Mouse (Mus musculus) left cerebral cortex, adult 18-20 months (tissue): ENCODE results near the gene Dvl3. TPM values are rescaled to one million over a fixed set of nuclear protein-coding genes. Genes with fewer than 3 reads are reported as not detected.

Experiments used
- DNase-seq, 2 experiments: peaks; one replicate each; pipeline ENCODE4 v3.0.0; 2021 to 2022; ENCODE audit warnings: low spot score in 2 of 2, mixed read lengths in 1 of 2
- total RNA-seq, 2 experiments: library from RNA; stranded (reverse); gene quantifications; 2 replicates each; pipeline ENCODE4 v1.2.3; 2021

Dvl3 gene
- total RNA-seq, 2 experiments from 2014 or later: 57.0 to 57.5 TPM

GRCm38 (mm10) chr16:20539649-20540048, 22.9 kb downstream of the Dvl3 start:
- DNase-seq: no peak

GRCm38 (mm10) chr16:20540438-20540837, 23.7 kb downstream of the Dvl3 start:
- DNase-seq: no peak

- no peak for DNase-seq
Measured at GRCm38 (mm10) chr16:20545696-20546095, 28.9 kb downstream of the Dvl3 start.

- no peak for DNase-seq
Measured at GRCm38 (mm10) chr16:20547423-20547822, 30.6 kb downstream of the Dvl3 start.

- DNase-seq: peak; percentile 97 to 99
Measured at GRCm38 (mm10) chr16:20548096-20548948, 31.5 kb downstream of the Dvl3 start, which contains the start of gene Abcf3. Gene Abcf3 (plus strand): TSS chr16:20548577.

- no peak for DNase-seq
Measured at GRCm38 (mm10) chr16:20549161-20549560, 32.4 kb downstream of the Dvl3 start.

GRCm38 (mm10) chr16:20551691-20552090, 34.9 kb downstream of the Dvl3 start:
- no peak for DNase-seq

GRCm38 (mm10) chr16:20552594-20552993, 35.8 kb downstream of the Dvl3 start:
- no peak for DNase-seq

- DNase-seq: no peak
Measured at GRCm38 (mm10) chr16:20555000-20555399, 38.2 kb downstream of the Dvl3 start.

GRCm38 (mm10) chr16:20557381-20557780, 40.6 kb downstream of the Dvl3 start:
- no peak for DNase-seq

GRCm38 (mm10) chr16:20565075-20565474, 48.3 kb downstream of the Dvl3 start:
- DNase-seq: no peak

Other genes starting within 250 kb of the Dvl3 start
- gene Parl, start 214.6 kb upstream of the Dvl3 start, total RNA-seq: 10 to 100 TPM; 47.9 to 53.6 TPM
- gene Cyp2ab1, start 191.6 kb upstream of the Dvl3 start, total RNA-seq: not detected
- gene Abcc5, start 90.6 kb upstream of the Dvl3 start, total RNA-seq: 100 to 1,000 TPM; 208 to 216 TPM
- gene Eif2b5, start 18.2 kb upstream of the Dvl3 start, total RNA-seq: 10 to 100 TPM; 55.8 to 65.4 TPM
- gene Ap2m1, start 18.5 kb downstream of the Dvl3 start, total RNA-seq: 100 to 1,000 TPM; 826 to 873 TPM
- gene Abcf3, start 31.6 kb downstream of the Dvl3 start, total RNA-seq: 100 to 1,000 TPM; 100 to 120 TPM
- gene Vwa5b2, start 72.5 kb downstream of the Dvl3 start, total RNA-seq: 10 to 100 TPM; 50.1 to 62.9 TPM
- 1 to 10 TPM; 1.9 to 2.9 TPM for gene Eef1akmt4, start 94.6 kb downstream of the Dvl3 start, total RNA-seq
- gene Gm49333, start 94.6 kb downstream of the Dvl3 start, total RNA-seq: not detected
- gene Alg3, start 94.8 kb downstream of the Dvl3 start, total RNA-seq: 10 to 100 TPM; 11.7 to 13.4 TPM
- 100 to 1,000 TPM; 189 to 201 TPM for gene Camk2n2, start 104.3 kb downstream of the Dvl3 start, total RNA-seq
- gene Ece2, start 112.8 kb downstream of the Dvl3 start, total RNA-seq: 10 to 100 TPM; 23.7 to 27.6 TPM
- gene Psmd2, start 134.7 kb downstream of the Dvl3 start, total RNA-seq: 100 to 1,000 TPM; 223 to 226 TPM
- 100 to 1,000 TPM; 262 to 265 TPM for gene Eif4g1, start 151.3 kb downstream of the Dvl3 start, total RNA-seq
- gene Fam131a, start 176.3 kb downstream of the Dvl3 start, total RNA-seq: 100 to 1,000 TPM; 320 to 327 TPM
- gene Polr2h, start 200.7 kb downstream of the Dvl3 start, total RNA-seq: 10 to 100 TPM; 27.6 to 30.2 TPM
- gene Clcn2, start 200.8 kb downstream of the Dvl3 start, total RNA-seq: 10 to 100 TPM; 54.8 to 67.2 TPM
- 10 to 100 TPM; 39.9 to 47.0 TPM for gene Chrd, start 216.1 kb downstream of the Dvl3 start, total RNA-seq
- gene Thpo, start 217.5 kb downstream of the Dvl3 start, total RNA-seq: 1 to 10 TPM; 3.7 to 6.0 TPM